Mouse (Mus musculus): ENCODE measurements around the gene AC124108.1.

DNA sequence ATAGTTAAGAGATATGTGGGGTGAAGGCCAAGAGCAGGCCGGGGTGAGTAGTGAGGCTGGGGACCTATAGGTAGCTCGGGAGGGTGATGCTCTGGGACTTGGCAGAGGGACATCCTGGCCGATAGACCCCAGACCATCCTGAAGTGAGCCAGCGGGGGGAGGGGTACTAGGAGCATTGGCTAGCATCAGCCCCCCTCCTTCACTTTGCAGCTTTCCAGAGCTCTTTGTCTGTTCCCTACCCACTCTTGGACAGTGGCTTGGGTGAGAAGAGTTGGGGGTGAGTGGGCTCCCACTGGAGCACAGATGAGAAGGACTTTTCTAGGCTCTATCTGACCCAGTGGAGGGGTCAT, 10.2 kb downstream of the AC124108.1 start:
- TF ChIP-seq EP300 (optimal IDR thresholded peaks at IDR 0.05) (no peak), CTCF (IDR thresholded peaks at IDR 0.05; ENCODE audit: low read depth) (no peak)

All from stomach, postnatal 0 days (tissue).